Mouse (Mus musculus) liver, adult 2 months (tissue): ENCODE measurements around the gene Itga1.

Experiments used
- CTCF ChIP-seq: fragments of 200-500 bp; IDR thresholded peaks from 2 replicates; pipeline ENCODE4 v1.5.1; 2011; ENCODE audit warnings: low read depth, low read length, control low read depth
- POLR2A ChIP-seq: fragments of 200-500 bp; IDR thresholded peaks from 2 replicates; pipeline ENCODE4 v1.6.1; 2011; ENCODE audit warnings: low read length, control low read depth; ENCODE audit not compliant: insufficient read depth; ENCODE audit errors: extremely low read depth

DNA sequence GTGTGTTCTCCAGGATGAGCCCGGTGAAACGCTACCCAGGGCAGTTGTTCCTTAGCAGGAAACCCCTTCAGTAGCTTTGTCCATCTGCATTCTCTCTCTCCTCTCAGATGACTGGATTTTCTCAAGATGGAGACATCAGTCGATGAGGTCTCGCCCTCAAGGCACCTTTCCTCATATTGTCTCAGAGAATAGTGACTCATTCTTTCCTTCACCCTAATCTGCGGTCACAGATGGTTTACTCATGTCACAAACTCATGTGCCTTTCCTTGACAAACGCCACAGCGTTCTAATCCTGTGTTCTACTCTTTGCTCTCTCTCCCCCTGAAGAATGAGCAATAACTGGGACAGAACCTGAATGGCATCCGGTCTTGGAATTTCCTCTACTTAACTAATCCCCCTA lies 5.7 kb upstream of the Itga1 start:
- TF ChIP-seq POLR2A: no peak
- TF ChIP-seq CTCF: no peak
